Comparison of ENCODE assay signal across 24 mouse cellular contexts in the genomic region with DNA sequence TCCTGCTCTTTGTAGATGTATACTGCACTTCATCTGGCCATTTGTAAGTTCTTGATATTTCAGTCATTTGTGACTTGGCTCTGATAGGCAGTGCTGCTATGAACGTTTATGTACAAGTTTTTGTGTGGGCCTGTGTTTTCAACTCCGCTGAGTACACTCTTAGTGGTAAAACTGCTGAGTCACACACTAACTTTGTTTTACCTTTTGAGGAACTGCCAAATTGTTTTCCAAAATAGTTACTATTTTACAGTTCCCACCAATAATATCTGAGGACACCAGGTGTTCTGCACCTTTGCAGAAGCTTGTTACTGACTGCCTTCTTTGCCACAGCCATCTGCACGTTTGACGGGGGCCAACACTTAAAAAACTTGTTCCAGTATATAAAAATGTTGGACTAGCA. TPM values are rescaled to one million over a fixed set of nuclear protein-coding genes. Genes with fewer than 3 reads are reported as not detected.
DNase-seq lines count a peak whose midpoint lies in the region; ATAC-seq and TF ChIP-seq lines count a peak whose summit lies in the region.
"Had no signal": no experiment of that assay in that cellular context is flagged by ENCODE, and none has a peak within 500 bp of the region (broad histone marks: within the 10 kb centered on the region; RNA-seq: fewer than 3 reads in every experiment).

No protein-coding gene starts in this region.

- H3K4me1 ChIP-seq in liver, adult 2 months (ENCODE audit: control insufficient read depth, insufficient read depth, low read length) = peaks cover 45% of the 10 kb centered on the region
- peaks cover 47% of the 10 kb centered on the region for H3K4me1 ChIP-seq in liver, embryonic 15.5 days (replicated peaks)
- H3K4me1 ChIP-seq: midbrain, embryonic 12.5 days had no signal

- no peak overlapping the region for H3K4me2 ChIP-seq in liver, embryonic 15.5 days
- H3K4me2 ChIP-seq: heart, embryonic 11.5 days; midbrain, embryonic 12.5 days had no signal

- H3K27ac ChIP-seq in liver, adult 2 months (replicated peaks; ENCODE audit: insufficient read depth, low read depth, low read length) = peak overlapping the region; percentile 61
- H3K27ac ChIP-seq in liver, embryonic 15.5 days (replicated peaks) = peak overlapping the region; percentile 2; the same call in 1 of the 2 replicates
- H3K27ac ChIP-seq: forebrain, embryonic 10.5 days; layer of hippocampus, adult 2 months; midbrain, embryonic 12.5 days had no signal

- no peak for TF ChIP-seq CTCF in liver, adult 2 months (IDR thresholded peaks at IDR 0.05; ENCODE audit: low read depth, low read length)

- no peaks in the 10 kb centered on the region for H3K27me3 ChIP-seq in liver, adult 2 months (ENCODE audit: control insufficient read depth, insufficient read depth, low read length)
- H3K27me3 ChIP-seq in liver, embryonic 15.5 days = no peaks in the 10 kb centered on the region
- H3K27me3 ChIP-seq: midbrain, embryonic 12.5 days; Patski had no signal

- no peak for ATAC-seq in liver, embryonic 15.5 days (ENCODE audit: insufficient read depth)
- ATAC-seq in granulocyte monocyte progenitor cell, adult 5-6 weeks (replicated peaks; ENCODE audit: poor library complexity, severe bottlenecking) = no peak
- ATAC-seq: intestine, postnatal 0 days; Patski had no signal

- 12% methylated on average over 4 of the region's 4 CpGs for WGBS in liver, adult 2 months
- 22% methylated on average over 4 of the region's 4 CpGs for WGBS in liver, embryonic 15.5 days (ENCODE audit: insufficient replicate concordance)

- no peak overlapping the region for H3K9ac ChIP-seq in liver, adult 2 months (ENCODE audit: low read depth, low read length)
- H3K9ac ChIP-seq in liver, embryonic 15.5 days = no peak overlapping the region
- H3K9ac ChIP-seq: midbrain, embryonic 12.5 days had no signal

- no peak overlapping the region for H3K4me3 ChIP-seq in liver, adult 2 months (ENCODE audit: insufficient read depth, low read depth, low read length)
- H3K4me3 ChIP-seq in liver, embryonic 15.5 days (replicated peaks) = no peak overlapping the region
- H3K4me3 ChIP-seq: forebrain, embryonic 10.5 days; layer of hippocampus, adult 2 months; midbrain, embryonic 12.5 days had no signal

- no peaks in the 10 kb centered on the region for H3K9me3 ChIP-seq in liver, embryonic 15.5 days (replicated peaks)
- H3K9me3 ChIP-seq: forebrain, embryonic 10.5 days; midbrain, embryonic 12.5 days had no signal

- peak; percentile 80 for DNase-seq in liver, adult 2 months (ENCODE audit: extremely low read depth, low read depth, low spot score)
- no peak for DNase-seq in liver
- peak; percentile 24 for DNase-seq in c-Kit-positive CD71-positive TER-119-positive erythroid progenitor cells, embryonic 14.5 days (ENCODE audit: low spot score)
- no peak for DNase-seq in yolk sac, embryonic 10.5 days (ENCODE audit: low spot score)
- DNase-seq in frontal cortex, postnatal 36 days (ENCODE audit: low spot score in 2 of 2) = no peak
- DNase-seq: adrenal gland, postnatal 36 days; cerebellum, adult 11 months; cerebellum, adult 9-11 months; kidney, postnatal 14 days; lung, adult 18-20 months; lung, postnatal 10 days; retina, postnatal 1 day; right cerebral cortex, postnatal 25 days; spleen, adult 18-20 months had no signal

- TF ChIP-seq POLR2A in liver, adult 2 months (IDR thresholded peaks at IDR 0.05; ENCODE audit: extremely low read depth, insufficient read depth, low read length) = no peak

- H3K79me2 ChIP-seq in liver, adult 2 months (ENCODE audit: control insufficient read depth, insufficient read depth, low read length) = no peaks in the 10 kb centered on the region

- H3K36me3 ChIP-seq in liver, adult 2 months (ENCODE audit: control insufficient read depth, insufficient read depth, low read length) = no peaks in the 10 kb centered on the region
- no peaks in the 10 kb centered on the region for H3K36me3 ChIP-seq in liver, embryonic 15.5 days (replicated peaks)
- H3K36me3 ChIP-seq: midbrain, embryonic 12.5 days had no signal

RNA-seq across cellular contexts. Expression of a gene that starts 8.6 kb away (rescaled TPM):
- 15.6 and 21.0 TPM in 2 replicates for total RNA-seq in liver, adult 2 months (2014; rRNA removed)
- 8.1 and 9.4 TPM in 2 replicates for polyA plus RNA-seq in liver, adult 2 months (2012; rRNA removed)
- polyA plus RNA-seq in liver, embryonic 15.5 days (2015; fragmentation: Nextera tagmentation; extraction: Ambion mirVana) = 15.3 and 18.9 TPM in 2 replicates
- total RNA-seq in granulocyte monocyte progenitor cell, adult 5-6 weeks (2014; fragmentation: Nextera tagmentation) = 48.7 and 68.9 TPM in 2 replicates
- total RNA-seq in granulocyte monocyte progenitor cell, adult 5-6 weeks (2017) = 23.8 and 27.8 TPM in 2 replicates

RNA-seq across cellular contexts. Expression of a gene that starts 10.1 kb away (rescaled TPM):
- total RNA-seq in liver, adult 2 months (2014; rRNA removed) = 47.6 and 449 TPM in 2 replicates
- 107 and 123 TPM in 2 replicates for polyA plus RNA-seq in liver, adult 2 months (2012; rRNA removed)
- polyA plus RNA-seq in liver, embryonic 15.5 days (2015; fragmentation: Nextera tagmentation; extraction: Ambion mirVana) = 40.5 and 56.5 TPM in 2 replicates
- total RNA-seq in granulocyte monocyte progenitor cell, adult 5-6 weeks (2014; fragmentation: Nextera tagmentation) = 17.0 and 18.1 TPM in 2 replicates
- total RNA-seq in granulocyte monocyte progenitor cell, adult 5-6 weeks (2017) = 7.5 and 23.4 TPM in 2 replicates

RNA-seq across cellular contexts. Expression of a gene that starts 37.3 kb away (rescaled TPM):
- 1.3 and 2.2 TPM in 2 replicates for total RNA-seq in liver, adult 2 months (2014; rRNA removed)
- 1.7 and 1.8 TPM in 2 replicates for polyA plus RNA-seq in liver, adult 2 months (2012; rRNA removed)
- 6.4 and 6.6 TPM in 2 replicates for polyA plus RNA-seq in liver, embryonic 15.5 days (2015; fragmentation: Nextera tagmentation; extraction: Ambion mirVana)
- 7.4 and 42.7 TPM in 2 replicates for total RNA-seq in granulocyte monocyte progenitor cell, adult 5-6 weeks (2014; fragmentation: Nextera tagmentation)
- total RNA-seq in granulocyte monocyte progenitor cell, adult 5-6 weeks (2017) = 15.2 and 31.6 TPM in 2 replicates

RNA-seq across cellular contexts. Expression of a gene that starts 44.1 kb away (rescaled TPM):
- 27.5 and 36.5 TPM in 2 replicates for total RNA-seq in liver, adult 2 months (2014; rRNA removed)
- 54.9 and 80.8 TPM in 2 replicates for polyA plus RNA-seq in liver, adult 2 months (2012; rRNA removed)
- polyA plus RNA-seq in liver, embryonic 15.5 days (2015; fragmentation: Nextera tagmentation; extraction: Ambion mirVana) = 33.1 and 34.7 TPM in 2 replicates
- 0.85 and 0.97 TPM in 2 replicates for total RNA-seq in granulocyte monocyte progenitor cell, adult 5-6 weeks (2014; fragmentation: Nextera tagmentation)
- 0.15 and 0.56 TPM in 2 replicates for total RNA-seq in granulocyte monocyte progenitor cell, adult 5-6 weeks (2017)
- total RNA-seq: layer of hippocampus, adult 2 months; layer of hippocampus, postnatal 25 days had no signal
- polyA plus RNA-seq: embryonic facial prominence, embryonic 11.5 days had no signal

RNA-seq across cellular contexts. Expression of a gene that starts 50.3 kb away (rescaled TPM):
- 1.0 and 1.8 TPM in 2 replicates for total RNA-seq in liver, adult 2 months (2014; rRNA removed)
- 2.3 and 4.5 TPM in 2 replicates for polyA plus RNA-seq in liver, adult 2 months (2012; rRNA removed)
- 1.8 and 1.9 TPM in 2 replicates for polyA plus RNA-seq in liver, embryonic 15.5 days (2015; fragmentation: Nextera tagmentation; extraction: Ambion mirVana)
- total RNA-seq in granulocyte monocyte progenitor cell, adult 5-6 weeks (2014; fragmentation: Nextera tagmentation) = not detected in 2 replicates
- total RNA-seq in granulocyte monocyte progenitor cell, adult 5-6 weeks (2017) = not detected in 2 replicates
- polyA plus RNA-seq: embryonic facial prominence, embryonic 11.5 days had no signal

Comparison
In these comparisons a context has a peak if more than half of its experiments do, and no peak if none do; other contexts are left out.
1. DNase-seq: peak in liver, adult 2 months (single experiment) and c-Kit-positive CD71-positive TER-119-positive erythroid progenitor cells, embryonic 14.5 days (single experiment); none in liver (single experiment), yolk sac, embryonic 10.5 days (single experiment) and frontal cortex, postnatal 36 days (0 of 2).